Mouse (Mus musculus): ENCODE measurements at regions not wholly inside any gene's neighbourhood (a gene's known extent, or its start where the extent isn't known, plus 50 kb on each side); places are given as distances from the start of the nearest gene placed in this dataset.

DNA sequence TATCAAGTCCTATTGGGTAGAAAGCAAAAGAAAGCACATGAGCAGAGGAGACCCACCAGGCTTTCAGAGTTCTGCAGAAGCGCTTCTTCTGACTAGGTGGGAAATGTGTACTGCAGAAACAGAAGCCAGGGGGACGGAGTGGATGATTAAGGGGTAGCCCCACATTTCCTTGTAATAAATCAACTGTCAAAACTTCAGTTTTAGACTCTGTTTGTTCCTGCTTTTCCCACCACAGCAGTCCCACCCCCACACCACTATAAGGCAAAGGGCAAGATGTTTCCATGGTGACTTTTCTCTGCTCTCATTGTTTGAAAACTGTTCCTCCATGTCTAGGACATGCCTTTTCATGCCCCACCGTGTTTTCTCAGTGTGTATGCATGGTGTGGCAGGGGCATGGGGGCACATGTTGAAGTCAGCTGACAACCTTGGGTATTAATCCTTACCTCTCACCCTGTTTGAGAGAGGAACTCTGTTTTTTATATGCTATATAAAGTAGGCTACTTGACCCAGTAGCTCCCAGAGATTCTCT, 202.8 kb upstream of the Nr4a3 start:
- TF ChIP-seq CTCF (IDR thresholded peaks at IDR 0.05; ENCODE audit: control insufficient read depth, insufficient read depth, insufficient read length) (no peak), MYOG (IDR thresholded peaks at IDR 0.05; ENCODE audit: control insufficient read depth, extremely low read depth, insufficient read length) (no peak)
